Mouse (Mus musculus): ENCODE results near the gene Stat2.
"Not testable (repeated sequence)": the region's sequence is repeated elsewhere in the genome, so short reads cannot be mapped to it uniquely, and the experiment has no call there.

DNA sequence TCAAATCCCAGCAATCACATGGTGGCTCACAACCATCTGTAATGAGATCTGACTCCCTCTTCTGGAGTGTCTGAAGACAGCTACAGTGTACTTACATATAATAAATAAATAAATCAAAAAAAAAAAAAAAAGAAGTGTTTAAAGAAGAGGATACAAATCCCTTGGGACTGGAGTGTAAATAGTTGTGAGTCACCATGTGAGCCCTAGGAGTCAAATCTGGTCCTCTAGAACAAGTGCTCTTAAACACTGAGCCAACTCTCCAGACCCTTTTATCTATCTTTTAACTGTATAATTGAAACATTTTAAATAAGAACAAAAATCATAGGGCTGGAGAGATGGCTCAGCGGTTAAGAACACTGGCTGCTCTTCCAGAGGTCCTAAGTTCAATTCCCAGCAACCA, 5.0 kb downstream of the Stat2 start:
- not testable (repeated sequence) for TF ChIP-seq EP300 (IDR thresholded peaks at IDR 0.05; ENCODE audit: insufficient read depth, low read depth, low read length); CTCF (IDR thresholded peaks at IDR 0.05; ENCODE audit: low read depth, low read length); POLR2A (IDR thresholded peaks at IDR 0.05; ENCODE audit: insufficient read depth, low read length)
